Mouse (Mus musculus): ENCODE results near the gene Cracr2b. TPM values are rescaled to one million over a fixed set of nuclear protein-coding genes. Genes with fewer than 3 reads are reported as not detected.
"Not testable (repeated sequence)": the region's sequence is repeated elsewhere in the genome, so short reads cannot be mapped to it uniquely, and the experiment has no call there.

The Cracr2b gene
- polyA plus RNA-seq, 1 experiment: 0.06 TPM

DNA sequence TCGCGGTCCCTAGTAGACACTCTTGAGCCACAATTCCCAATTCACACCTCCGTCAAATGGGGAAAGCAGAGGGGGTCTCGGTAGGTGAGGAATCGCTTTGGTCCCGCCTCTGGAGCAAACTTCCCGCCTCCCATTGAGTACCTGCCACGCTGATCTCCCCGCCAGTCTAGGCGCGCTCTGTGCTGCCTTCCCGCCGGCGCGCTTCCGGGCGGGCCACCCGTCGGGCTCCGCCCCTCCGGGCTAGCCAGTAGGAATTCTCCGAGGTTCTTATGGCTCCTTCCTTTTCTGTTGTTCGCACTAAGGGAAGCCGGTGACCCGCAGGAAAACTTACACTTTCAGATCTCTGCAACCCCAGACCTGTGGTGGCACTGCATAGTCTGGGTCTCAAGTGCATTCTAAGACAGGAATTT is 17.1 kb upstream of the Cracr2b start, which contains the start of gene Pidd1:
Gene Pidd1 (minus strand): TSS at position 198 of the 410 bp plus-strand sequence.
- no peak for TF ChIP-seq TAL1 (IDR thresholded peaks at IDR 0.05; ENCODE audit: low read length)
- no peak for TF ChIP-seq GATA1 (IDR thresholded peaks at IDR 0.05; ENCODE audit: low read length)
- Histone ChIP-seq H3K4me1 (ENCODE audit: control insufficient read depth) (peaks cover 78% of the 10 kb centered on the region), H3K36me3 (ENCODE audit: control insufficient read depth) (peaks cover 50% of the 10 kb centered on the region), H3K4me3 (replicated peaks) (peak within 1 kb of the TSS; percentile 71), H3K27me3 (ENCODE audit: control insufficient read depth) (no peaks in the 10 kb centered on the region), H3K9me3 (ENCODE audit: control insufficient read depth, low read length) (no peaks in the 10 kb centered on the region)

DNA sequence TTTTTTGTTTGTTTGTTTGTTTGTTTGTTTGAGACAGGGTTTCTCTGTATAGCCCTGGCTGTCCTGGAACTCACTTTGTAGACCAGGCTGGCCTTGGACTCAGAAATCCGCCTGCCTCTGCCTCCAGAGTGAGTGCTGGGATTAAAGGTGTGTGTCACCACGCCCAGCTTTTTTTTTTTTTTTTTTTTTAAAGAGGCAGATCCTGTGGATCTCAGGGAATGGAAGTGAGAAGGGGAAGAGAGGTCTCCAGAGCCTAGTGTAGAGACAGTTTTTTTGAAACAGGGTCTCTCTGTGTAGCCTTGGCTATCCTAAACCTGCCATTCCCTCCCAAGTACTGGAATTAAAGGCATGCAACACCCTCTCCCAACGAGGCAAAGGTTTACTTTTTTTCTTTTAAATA is 14.5 kb upstream of the Cracr2b start:
- not testable (repeated sequence) for H3K27me3 ChIP-seq (ENCODE audit: control insufficient read depth); H3K9me3 ChIP-seq (ENCODE audit: control insufficient read depth, low read length)
- Histone ChIP-seq H3K4me1 (ENCODE audit: control insufficient read depth) (peaks cover 79% of the 10 kb centered on the region), H3K36me3 (ENCODE audit: control insufficient read depth) (peaks cover 50% of the 10 kb centered on the region), H3K4me3 (replicated peaks) (peak overlapping the region; percentile 68)

DNA sequence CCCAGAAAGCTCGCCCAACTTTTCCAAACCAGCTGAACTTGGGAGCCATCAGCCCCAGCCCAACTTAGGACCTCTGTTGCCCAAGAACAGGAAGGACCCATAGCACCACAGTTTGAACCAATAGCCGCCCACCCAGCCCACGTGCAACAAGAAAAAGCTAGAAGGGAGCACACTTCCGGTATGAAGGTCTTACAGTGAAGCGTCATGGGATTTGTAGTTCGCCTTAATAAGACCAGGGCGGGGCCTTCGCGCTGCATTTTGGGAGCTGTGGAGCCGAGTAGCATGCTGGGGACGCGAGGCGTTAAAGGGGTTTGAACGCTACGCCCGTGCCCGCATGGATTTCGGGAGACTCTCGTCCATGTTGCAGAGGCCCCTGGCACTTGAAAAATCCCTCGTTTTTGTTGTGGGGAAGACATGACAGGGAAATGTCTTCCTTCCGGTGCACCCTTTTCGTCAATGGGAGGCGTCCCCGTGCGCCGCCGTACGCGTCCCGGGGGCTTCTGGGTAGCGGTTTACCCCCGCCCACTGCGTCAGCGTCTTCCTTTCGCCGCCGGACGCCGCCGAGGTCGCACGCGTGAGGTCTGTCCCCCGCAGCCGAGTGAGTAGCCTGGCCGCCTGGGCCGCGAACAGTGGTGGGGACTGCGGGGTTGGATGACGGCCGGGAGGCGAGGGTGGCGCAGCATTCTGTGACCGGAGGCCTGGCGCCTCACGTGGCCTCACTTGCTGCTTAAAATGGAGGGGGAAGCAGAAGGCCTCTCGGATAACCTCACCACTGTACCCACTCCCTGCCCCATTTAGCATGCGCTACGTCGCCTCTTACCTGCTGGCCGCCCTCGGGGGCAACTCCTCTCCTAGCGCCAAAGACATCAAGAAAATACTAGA is 13.5 kb upstream of the Cracr2b start, which contains the start of gene Rplp2:
Gene Rplp2 (plus strand): TSS at position 261 of the 882 bp plus-strand sequence.
- no peak for TF ChIP-seq GATA1 (IDR thresholded peaks at IDR 0.05; ENCODE audit: low read length)
- TF ChIP-seq TAL1 (IDR thresholded peaks at IDR 0.05; ENCODE audit: low read length): no peak
- no peaks in the 10 kb centered on the region for H3K9me3 ChIP-seq (ENCODE audit: control insufficient read depth, low read length)
- peaks cover 76% of the 10 kb centered on the region for H3K4me1 ChIP-seq (ENCODE audit: control insufficient read depth)
- H3K36me3 ChIP-seq (ENCODE audit: control insufficient read depth): peaks cover 50% of the 10 kb centered on the region
- no peaks in the 10 kb centered on the region for H3K27me3 ChIP-seq (ENCODE audit: control insufficient read depth)
- H3K4me3 ChIP-seq (replicated peaks): peak within 1 kb of the TSS; percentile 68

DNA sequence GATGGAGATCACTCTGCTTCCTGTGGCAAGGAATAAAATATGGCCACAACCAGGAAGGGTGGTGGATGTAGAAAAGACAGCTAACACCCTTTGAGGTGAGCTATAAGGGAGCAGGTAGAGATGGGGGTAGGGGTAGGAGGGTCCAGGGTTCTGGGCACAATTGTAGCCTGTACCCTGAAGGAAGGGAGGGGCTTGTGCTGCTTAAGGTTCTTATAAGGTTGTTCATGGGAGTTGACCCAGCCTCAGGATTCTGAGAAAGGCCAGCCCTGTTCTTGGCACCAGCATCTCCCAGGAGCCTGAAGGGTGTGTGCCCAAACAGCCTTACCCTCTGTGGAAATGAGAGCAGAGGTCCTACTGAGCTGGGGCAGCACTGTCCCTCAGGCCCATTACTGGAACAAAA is 9.0 kb upstream of the Cracr2b start:
- Histone ChIP-seq H3K27me3 (ENCODE audit: control insufficient read depth) (no peaks in the 10 kb centered on the region; the same call in 1 of the 2 replicates), H3K36me3 (ENCODE audit: control insufficient read depth) (peaks cover 45% of the 10 kb centered on the region), H3K9me3 (ENCODE audit: control insufficient read depth, low read length) (no peaks in the 10 kb centered on the region), H3K4me1 (ENCODE audit: control insufficient read depth) (peaks cover 71% of the 10 kb centered on the region), H3K4me3 (replicated peaks) (no peak overlapping the region)
- no peak for TF ChIP-seq GATA1 (IDR thresholded peaks at IDR 0.05; ENCODE audit: low read length)
- no peak for TF ChIP-seq TAL1 (IDR thresholded peaks at IDR 0.05; ENCODE audit: low read length)

DNA sequence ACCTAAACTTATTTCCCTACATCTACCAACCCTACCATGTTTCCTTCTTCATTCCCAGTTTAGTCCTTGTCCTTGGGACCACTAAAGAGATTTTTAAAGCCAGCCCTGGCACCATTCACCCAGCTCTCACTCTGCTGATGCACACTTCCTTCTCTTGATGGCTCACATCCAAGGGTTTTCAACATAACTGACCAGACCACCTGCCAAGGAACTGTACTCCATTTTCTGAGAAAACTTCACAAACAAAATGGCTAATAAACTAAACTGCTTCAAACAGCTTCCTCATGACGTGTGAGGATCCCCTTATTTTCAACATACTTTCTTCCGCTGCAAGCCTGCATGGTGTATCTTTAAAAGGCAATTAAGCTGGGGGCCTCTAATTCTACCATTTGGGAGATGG is 7.3 kb upstream of the Cracr2b start:
- Histone ChIP-seq H3K4me3 (replicated peaks) (no peak overlapping the region), H3K36me3 (ENCODE audit: control insufficient read depth) (peaks cover 47% of the 10 kb centered on the region), H3K4me1 (ENCODE audit: control insufficient read depth) (peaks cover 67% of the 10 kb centered on the region), H3K9me3 (ENCODE audit: control insufficient read depth, low read length) (no peaks in the 10 kb centered on the region), H3K27me3 (ENCODE audit: control insufficient read depth) (no peaks in the 10 kb centered on the region; the same call in 1 of the 2 replicates)
- TF ChIP-seq GATA1 (IDR thresholded peaks at IDR 0.05; ENCODE audit: low read length) (no peak), TAL1 (IDR thresholded peaks at IDR 0.05; ENCODE audit: low read length) (no peak)

DNA sequence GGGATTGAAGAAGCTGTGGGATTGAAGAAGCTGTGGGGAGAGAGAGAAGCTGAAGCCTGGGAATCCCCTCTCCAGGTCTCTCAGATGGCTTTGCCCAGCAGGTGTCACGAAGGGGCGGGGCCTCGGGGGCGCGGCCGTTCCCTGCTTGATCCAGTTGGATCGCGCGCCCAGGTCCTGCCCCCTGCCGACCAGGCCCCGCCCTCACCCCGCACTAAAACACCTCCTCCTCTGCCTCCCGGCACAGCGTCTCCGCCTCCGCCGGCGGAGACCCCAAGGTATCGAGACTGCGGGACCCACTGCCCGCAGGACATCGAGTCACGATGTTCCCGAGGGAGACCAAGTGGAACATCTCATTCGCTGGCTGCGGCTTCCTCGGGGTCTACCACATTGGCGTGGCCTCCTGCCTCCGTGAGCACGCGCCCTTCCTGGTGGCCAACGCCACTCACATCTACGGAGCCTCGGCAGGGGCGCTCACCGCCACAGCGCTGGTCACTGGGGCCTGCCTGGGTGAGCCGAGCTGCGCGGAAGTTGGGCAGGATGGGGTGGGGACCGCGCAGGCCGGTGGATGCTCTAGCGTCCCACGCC is 5.8 kb upstream of the Cracr2b start, which contains the start of gene Pnpla2:
Gene Pnpla2 (plus strand): TSS at position 232 of the 585 bp plus-strand sequence.
- H3K36me3 ChIP-seq (ENCODE audit: control insufficient read depth): peaks cover 43% of the 10 kb centered on the region
- peaks cover 55% of the 10 kb centered on the region for H3K4me1 ChIP-seq (ENCODE audit: control insufficient read depth)

DNA sequence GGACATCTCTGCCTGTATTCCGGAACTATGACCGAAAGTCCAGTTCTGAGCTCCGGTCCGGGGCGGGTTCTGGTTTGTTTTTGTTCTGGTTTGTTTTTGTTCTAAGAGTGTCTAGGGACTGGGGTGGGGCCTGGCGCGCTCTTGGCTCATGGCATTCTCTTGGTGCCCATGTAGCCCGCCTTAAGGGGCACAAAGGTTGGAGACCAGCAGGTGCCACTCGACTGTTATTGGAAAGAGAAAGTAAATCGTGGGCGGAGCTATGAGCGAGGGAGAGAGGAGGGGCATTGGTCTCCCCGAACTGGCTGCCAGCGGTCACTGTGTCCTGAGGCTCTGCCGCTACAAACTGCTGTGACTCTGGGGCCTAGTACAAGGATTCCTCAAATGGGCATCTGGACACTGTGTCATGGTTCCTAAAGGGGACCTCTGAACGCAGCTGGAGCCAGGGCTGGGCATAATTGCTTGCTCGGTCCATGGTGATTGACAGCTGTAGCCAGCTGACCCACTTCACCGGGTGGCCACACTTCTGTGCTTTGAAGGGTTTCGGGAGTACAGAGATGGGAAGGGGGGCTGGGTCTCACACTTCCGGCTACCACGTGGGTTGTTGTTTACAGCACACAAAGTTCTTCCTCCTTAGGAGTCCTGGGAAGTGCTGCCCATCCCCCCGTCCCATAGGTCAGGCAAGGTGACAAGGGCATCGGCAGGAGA is 5.1 kb upstream of the Cracr2b start:
- Histone ChIP-seq H3K36me3 (ENCODE audit: control insufficient read depth) (peaks cover 36% of the 10 kb centered on the region), H3K4me1 (ENCODE audit: control insufficient read depth) (peaks cover 48% of the 10 kb centered on the region)

More for the DNA sequence above, 5.8 kb upstream of the Cracr2b start, which contains the start of gene Pnpla2:
- no peak for TF ChIP-seq GATA1 (IDR thresholded peaks at IDR 0.05; ENCODE audit: low read length)
- peak within 1 kb of the TSS; percentile 72 for H3K4me3 ChIP-seq (replicated peaks)
- peaks cover 10% of the 10 kb centered on the region for H3K27me3 ChIP-seq (ENCODE audit: control insufficient read depth)
- H3K9me3 ChIP-seq (ENCODE audit: control insufficient read depth, low read length): no peaks in the 10 kb centered on the region

DNA sequence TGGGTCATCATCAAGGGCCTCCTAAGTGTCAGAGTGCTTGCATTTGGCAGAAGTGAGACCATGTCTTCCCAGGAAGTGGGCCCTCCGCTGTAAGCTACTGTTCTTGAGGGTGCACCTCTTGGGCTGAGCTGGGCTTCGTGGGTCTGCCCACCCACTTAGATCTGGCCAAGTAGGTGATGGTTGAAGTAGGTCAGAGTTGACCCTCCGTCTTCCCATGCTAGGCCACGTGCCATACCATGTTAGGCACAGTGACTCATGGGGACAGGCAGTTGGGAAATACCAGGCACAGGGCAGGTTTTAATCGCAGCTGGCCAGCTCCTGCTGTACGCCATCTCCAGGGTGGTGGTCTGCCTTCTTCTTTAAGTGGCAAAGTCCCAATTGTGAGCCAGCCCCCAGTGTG is 4.2 kb upstream of the Cracr2b start:
- H3K27me3 ChIP-seq (ENCODE audit: control insufficient read depth): peaks cover 27% of the 10 kb centered on the region
- no peak for TF ChIP-seq TAL1 (IDR thresholded peaks at IDR 0.05; ENCODE audit: low read length)
- TF ChIP-seq GATA1 (IDR thresholded peaks at IDR 0.05; ENCODE audit: low read length): no peak
- H3K4me3 ChIP-seq (replicated peaks): peak overlapping the region; percentile 72
- peaks cover 26% of the 10 kb centered on the region for H3K36me3 ChIP-seq (ENCODE audit: control insufficient read depth)
- peaks cover 46% of the 10 kb centered on the region for H3K4me1 ChIP-seq (ENCODE audit: control insufficient read depth)
- H3K9me3 ChIP-seq (ENCODE audit: control insufficient read depth, low read length): peaks cover 3% of the 10 kb centered on the region; the same call in 1 of the 2 replicates

More for the DNA sequence above, 5.1 kb upstream of the Cracr2b start:
- no peaks in the 10 kb centered on the region; the same call in 1 of the 2 replicates for H3K9me3 ChIP-seq (ENCODE audit: control insufficient read depth, low read length)
- TF ChIP-seq GATA1 (IDR thresholded peaks at IDR 0.05; ENCODE audit: low read length) (no peak), TAL1 (IDR thresholded peaks at IDR 0.05; ENCODE audit: low read length) (no peak)
- peak overlapping the region; percentile 72 for H3K4me3 ChIP-seq (replicated peaks)
- H3K27me3 ChIP-seq (ENCODE audit: control insufficient read depth): peaks cover 17% of the 10 kb centered on the region

Measured in erythroblast, embryonic 14.5 days (primary cell).